8 mouse cellular contexts compared by ENCODE assay signal in the genomic region with DNA sequence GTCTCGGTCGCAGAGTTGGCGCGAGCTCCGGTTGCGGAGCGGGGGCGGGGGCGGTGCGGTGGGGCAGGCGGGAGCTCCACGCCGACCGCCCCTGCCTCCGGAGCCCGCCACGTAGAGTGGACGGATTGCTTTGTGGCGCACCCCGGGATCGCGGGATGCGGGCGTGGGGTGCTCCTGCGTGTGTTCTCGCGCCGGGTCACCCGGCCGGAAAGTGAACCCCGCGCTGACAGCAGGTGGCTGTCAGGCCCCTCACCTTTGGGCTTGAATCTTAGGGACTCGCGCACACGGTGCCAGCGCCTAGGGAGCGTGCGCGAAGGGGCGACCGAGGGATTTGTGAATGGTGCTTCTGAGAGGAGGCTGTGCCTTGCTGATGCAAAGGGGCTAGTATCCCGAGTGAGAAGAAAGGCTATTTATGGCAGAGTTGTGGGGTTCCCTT. TPM values are rescaled to one million over a fixed set of nuclear protein-coding genes. Genes with fewer than 3 reads are reported as not detected.
DNase-seq lines count a peak whose midpoint lies in the region; ATAC-seq and TF ChIP-seq lines count a peak whose summit lies in the region.

No protein-coding gene starts in this region.

- H3K9ac ChIP-seq in heart, embryonic 14.5 days (ENCODE audit: low read length) = peak overlapping the region; percentile 75
- H3K9ac ChIP-seq in lung, embryonic 14.5 days = peak overlapping the region; percentile 66

- H3K4me2 ChIP-seq in heart, embryonic 14.5 days (ENCODE audit: low read length) = peak overlapping the region; percentile 99
- H3K4me2 ChIP-seq in lung, embryonic 14.5 days = peak overlapping the region; percentile 94

- H3K4me3 ChIP-seq in heart, embryonic 14.5 days (ENCODE audit: control insufficient read depth in 1 of 2, insufficient read depth in 1 of 2, low read depth in 1 of 2, low read length in 2 of 2) = peak overlapping the region; percentile 70 to 81
- peak overlapping the region; percentile 76 for H3K4me3 ChIP-seq in lung, embryonic 14.5 days (ENCODE audit: low read depth, low read length)

- TF ChIP-seq CTCF in lung, embryonic 14.5 days (IDR thresholded peaks at IDR 0.05; ENCODE audit: low read depth) = no peak

- no peaks in the 10 kb centered on the region for H3K9me3 ChIP-seq in heart, embryonic 14.5 days (ENCODE audit: control insufficient read depth, low read length)
- no peaks in the 10 kb centered on the region for H3K9me3 ChIP-seq in lung, embryonic 14.5 days (ENCODE audit: low read depth, low read length)

- H3K27ac ChIP-seq in heart, embryonic 14.5 days (replicated peaks in 1 of 2; ENCODE audit: control insufficient read depth in 1 of 2, insufficient read depth in 1 of 2, low read depth in 2 of 2, low read length in 2 of 2) = no peak overlapping the region
- H3K27ac ChIP-seq in lung, embryonic 14.5 days (ENCODE audit: low read depth) = peak overlapping the region; percentile 70

- H3K4me1 ChIP-seq in heart, embryonic 14.5 days (ENCODE audit: control insufficient read depth in 2 of 2, insufficient read depth in 2 of 2, low read length in 2 of 2) = peaks cover 0 to 3% of the 10 kb centered on the region in 2 experiments; a peak in 1 of 4 replicates
- H3K4me1 ChIP-seq in lung, embryonic 14.5 days (ENCODE audit: insufficient read depth) = no peaks in the 10 kb centered on the region

- peak; percentile 9 to 15 for DNase-seq in lung, adult 18-20 months
- DNase-seq in lung, postnatal 25 days (ENCODE audit: low spot score) = no peak
- peak; percentile 37 for DNase-seq in kidney, postnatal 14 days
- peak; percentile 59 for DNase-seq in lung, embryonic 14.5 days
- peak; percentile 62 for DNase-seq in retina, postnatal 1 day
- no peak for DNase-seq in cerebellum, adult 11 months

- peaks cover 12% of the 10 kb centered on the region for H3K27me3 ChIP-seq in heart, embryonic 14.5 days (ENCODE audit: control insufficient read depth, insufficient read depth, low read length)
- peaks cover 5% of the 10 kb centered on the region; the same call in 1 of the 2 replicates for H3K27me3 ChIP-seq in lung, embryonic 14.5 days (ENCODE audit: insufficient read depth, low read length)

- ATAC-seq in common myeloid progenitor, adult 5-6 weeks (replicated peaks; ENCODE audit: low read depth, poor library complexity, severe bottlenecking) = peak; percentile 31
- peak; percentile 52; the same call in 1 of the 2 replicates for ATAC-seq in heart, embryonic 14.5 days (ENCODE audit: insufficient number of reproducible peaks, insufficient read depth, low FRiP score, low read depth)
- ATAC-seq in lung, embryonic 14.5 days (ENCODE audit: insufficient read depth) = peak; percentile 48

- no peaks in the 10 kb centered on the region for H3K36me3 ChIP-seq in heart, embryonic 14.5 days (ENCODE audit: control insufficient read depth, insufficient read depth, low read length)
- H3K36me3 ChIP-seq in lung, embryonic 14.5 days (ENCODE audit: insufficient read depth) = no peaks in the 10 kb centered on the region

- under 1% methylated on average over 34 of the region's 42 CpGs for WGBS in heart, embryonic 14.5 days
- WGBS in lung, embryonic 14.5 days = under 1% methylated on average over 42 of the region's 42 CpGs

RNA-seq across cellular contexts. Expression of a gene that starts 0.7 kb away (rescaled TPM):
- 1.1 and 5.2 TPM in 2 replicates for total RNA-seq in common myeloid progenitor, adult 5-6 weeks (2017)
- 2.6 and 3.7 TPM in 2 replicates for polyA plus RNA-seq in heart, embryonic 14.5 days (2014; fragmentation: Nextera tagmentation; extraction: Ambion mirVana)
- polyA plus RNA-seq in lung, embryonic 14.5 days (2014; fragmentation: Nextera tagmentation; extraction: Ambion mirVana) = 8.9 and 10.2 TPM in 2 replicates

Comparison
In these comparisons a context has a peak if more than half of its experiments do, and no peak if none do; other contexts are left out.
1. DNase-seq: peak in lung, adult 18-20 months (2 of 2), kidney, postnatal 14 days (single experiment), lung, embryonic 14.5 days (single experiment) and retina, postnatal 1 day (single experiment); none in lung, postnatal 25 days (single experiment) and cerebellum, adult 11 months (single experiment).
2. Peak in every context shown above with its lines, with median percentiles within 50 percentile points of each other: ATAC-seq.